Mouse (Mus musculus): ENCODE measurements around the gene Rhod. TPM values are rescaled to one million over a fixed set of nuclear protein-coding genes. Genes with fewer than 3 reads are reported as not detected.
A peak's percentile ranks its signal among the peaks of the same experiment; 100 is the strongest.
"Not testable (repeated sequence)": the region's sequence is repeated elsewhere in the genome, so short reads cannot be mapped to it uniquely, and the experiment has no call there.

Gene Rhod
- polyA plus RNA-seq, 1 experiment from 2014 or later, result 23.2 TPM

DNA sequence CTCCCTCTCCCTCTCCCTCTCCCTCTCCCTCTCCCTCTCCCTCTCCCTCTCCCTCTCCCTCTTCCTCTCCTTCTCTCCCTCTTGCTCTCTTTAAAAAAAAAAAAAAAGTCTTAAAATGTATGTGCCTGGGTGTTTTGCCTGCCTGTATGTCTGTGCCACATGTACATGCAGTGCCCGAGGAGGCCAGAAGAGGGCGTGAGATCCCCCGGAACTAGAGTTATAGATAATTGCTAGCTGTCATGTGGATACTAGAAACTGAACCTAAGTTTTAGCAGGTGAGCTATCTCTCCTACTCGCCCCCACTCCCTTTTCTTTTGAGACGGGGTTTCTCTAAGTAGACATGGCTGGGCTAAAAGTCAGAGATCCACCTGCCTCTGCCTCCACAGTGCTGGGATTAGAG, 29.1 kb upstream of the Rhod start:
- 0 out of 2 replicates have a peak, but pooled peaks cover 3% of the 10 kb centered on the region for H3K4me1 ChIP-seq
- DNase-seq (ENCODE audit: extremely low spot score, low spot score), result no peak
- H3K27ac ChIP-seq, result no peak overlapping the region
- H3K4me3 ChIP-seq, result no peak overlapping the region
- 40% methylated on average over 5 of the region's 5 CpGs for WGBS
- H3K27me3 ChIP-seq (ENCODE audit: poor library complexity, severe bottlenecking), result no peaks in the 10 kb centered on the region
- H3K9me3 ChIP-seq, result no peaks in the 10 kb centered on the region
- H3K36me3 ChIP-seq (replicated peaks), result no peaks in the 10 kb centered on the region

DNA sequence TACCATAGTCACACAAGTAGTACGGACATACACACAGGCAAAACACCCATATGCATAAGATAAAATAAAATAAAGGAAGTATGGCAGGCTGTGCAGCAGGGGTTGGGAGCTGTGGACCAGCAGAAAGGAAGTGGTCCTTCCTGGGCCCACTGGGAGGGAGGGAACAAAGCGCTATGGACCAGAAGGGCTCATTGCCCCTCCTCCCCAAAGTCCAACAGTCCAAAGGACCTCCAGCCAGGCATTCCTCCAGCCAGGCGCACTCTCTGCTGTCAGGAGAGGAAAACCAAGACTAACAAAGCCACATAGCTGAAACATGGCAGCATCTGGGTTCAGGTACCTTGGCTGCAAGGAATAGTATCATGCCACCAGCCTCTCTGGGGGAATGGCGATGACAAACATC, 25.4 kb upstream of the Rhod start:
- Histone ChIP-seq H3K4me1 (0 out of 2 replicates have a peak, but pooled peaks cover 3% of the 10 kb centered on the region), H3K27me3 (ENCODE audit: poor library complexity, severe bottlenecking) (no peaks in the 10 kb centered on the region), H3K4me3 (no peak overlapping the region), H3K27ac (no peak overlapping the region), H3K36me3 (replicated peaks) (no peaks in the 10 kb centered on the region), H3K9me3 (no peaks in the 10 kb centered on the region)
- 76% methylated on average over 4 of the region's 4 CpGs for WGBS
- DNase-seq (ENCODE audit: extremely low spot score, low spot score), result no peak

DNA sequence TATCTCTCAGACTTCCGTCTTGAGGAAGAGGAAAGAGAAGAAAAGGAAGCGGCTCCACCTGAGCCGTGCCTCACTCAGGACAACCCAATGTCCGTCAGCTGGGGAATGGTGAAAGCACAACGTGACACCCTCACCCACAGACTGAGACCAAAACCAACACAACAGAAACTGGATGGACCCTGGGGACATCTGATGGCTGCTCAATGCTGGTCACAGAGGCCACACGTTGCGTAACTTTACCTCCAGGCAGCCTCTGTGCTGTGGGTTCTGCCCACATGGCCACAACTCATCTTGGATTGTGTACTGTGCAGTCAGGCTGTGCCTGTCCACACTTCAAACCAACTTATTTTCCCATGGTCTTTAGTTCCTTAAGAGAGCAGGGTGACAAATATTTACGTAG, 22.7 kb upstream of the Rhod start:
- Histone ChIP-seq H3K9me3 (no peaks in the 10 kb centered on the region), H3K4me3 (no peak overlapping the region), H3K27ac (no peak overlapping the region), H3K36me3 (replicated peaks) (no peaks in the 10 kb centered on the region), H3K27me3 (ENCODE audit: poor library complexity, severe bottlenecking) (no peaks in the 10 kb centered on the region), H3K4me1 (0 out of 2 replicates have a peak, but pooled peaks cover 3% of the 10 kb centered on the region)
- 92% methylated on average over 8 of the region's 8 CpGs for WGBS
- no peak for DNase-seq (ENCODE audit: extremely low spot score, low spot score)

DNA sequence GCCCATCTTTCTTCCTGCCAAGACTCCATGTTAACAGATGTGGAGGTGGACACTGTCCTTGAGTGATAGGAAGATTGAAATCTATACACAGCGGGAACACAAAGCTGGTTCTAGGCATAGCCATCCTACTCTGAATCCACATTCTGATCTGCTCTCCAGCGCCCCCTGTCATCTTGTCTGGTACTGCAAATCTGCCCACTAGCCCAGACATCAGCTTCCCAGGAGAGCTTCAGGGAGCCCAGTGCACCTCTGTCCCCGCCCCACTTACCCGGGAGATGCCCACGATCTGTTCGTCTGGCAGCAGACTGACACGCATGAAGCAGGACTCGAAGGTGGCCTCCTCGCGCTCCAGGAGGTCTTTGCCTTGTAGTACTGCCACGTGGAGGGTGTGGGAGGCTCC, 17.0 kb upstream of the Rhod start:
- H3K4me3 ChIP-seq, result no peak overlapping the region
- peak; percentile 57 for DNase-seq (ENCODE audit: extremely low spot score, low spot score)
- WGBS, result 15% methylated on average over 11 of the region's 11 CpGs
- 0 out of 2 replicates have a peak overlapping the region, but pooled peaks have one; percentile 8 for H3K27ac ChIP-seq
- no peaks in the 10 kb centered on the region for H3K36me3 ChIP-seq (replicated peaks)
- H3K9me3 ChIP-seq, result no peaks in the 10 kb centered on the region
- peaks cover 31% of the 10 kb centered on the region for H3K4me1 ChIP-seq
- H3K27me3 ChIP-seq (ENCODE audit: poor library complexity, severe bottlenecking), result 0 out of 2 replicates have a peak, but pooled peaks cover 3% of the 10 kb centered on the region

DNA sequence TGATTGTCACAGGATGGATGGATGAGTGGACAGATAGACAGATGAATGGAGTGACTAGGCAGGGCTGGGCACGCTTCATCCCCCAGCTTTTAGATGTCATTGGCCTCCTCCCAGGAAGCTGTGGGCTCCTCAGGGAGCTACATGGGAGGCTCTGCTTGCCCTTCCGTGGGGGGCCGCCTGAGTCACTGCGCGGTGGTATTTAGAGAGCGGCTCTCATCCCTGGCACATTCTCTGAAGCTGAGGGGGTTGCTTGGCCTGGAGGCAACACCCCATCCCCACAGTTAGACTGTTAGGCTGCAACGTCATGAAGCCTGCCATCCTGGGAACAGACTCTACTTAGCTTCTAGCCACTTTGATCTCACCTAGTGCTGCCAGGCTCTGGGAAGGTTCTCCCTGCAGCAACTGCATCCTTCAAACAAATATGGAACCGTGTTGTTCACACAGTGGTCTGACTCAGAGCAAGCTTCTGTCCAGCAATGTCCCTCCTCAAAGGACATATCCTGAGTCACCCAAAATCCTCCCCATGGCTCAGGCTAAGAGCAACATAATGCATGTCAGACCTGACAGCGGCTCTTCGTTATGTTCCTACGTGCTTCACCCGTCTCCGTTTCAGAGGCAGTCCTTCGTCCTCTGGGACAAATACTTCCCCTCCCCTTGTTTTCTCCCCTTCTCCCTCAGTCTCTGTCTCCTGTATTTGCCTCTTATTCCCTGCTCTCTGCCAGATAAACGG, 16.0 kb upstream of the Rhod start:
- Histone ChIP-seq H3K9me3 (no peaks in the 10 kb centered on the region), H3K36me3 (replicated peaks) (no peaks in the 10 kb centered on the region), H3K4me3 (no peak overlapping the region), H3K27ac (no peak overlapping the region), H3K27me3 (ENCODE audit: poor library complexity, severe bottlenecking) (0 out of 2 replicates have a peak, but pooled peaks cover 3% of the 10 kb centered on the region), H3K4me1 (peaks cover 36% of the 10 kb centered on the region)
- WGBS, result 87% methylated on average over 15 of the region's 15 CpGs
- no peak for DNase-seq (ENCODE audit: extremely low spot score, low spot score)

DNA sequence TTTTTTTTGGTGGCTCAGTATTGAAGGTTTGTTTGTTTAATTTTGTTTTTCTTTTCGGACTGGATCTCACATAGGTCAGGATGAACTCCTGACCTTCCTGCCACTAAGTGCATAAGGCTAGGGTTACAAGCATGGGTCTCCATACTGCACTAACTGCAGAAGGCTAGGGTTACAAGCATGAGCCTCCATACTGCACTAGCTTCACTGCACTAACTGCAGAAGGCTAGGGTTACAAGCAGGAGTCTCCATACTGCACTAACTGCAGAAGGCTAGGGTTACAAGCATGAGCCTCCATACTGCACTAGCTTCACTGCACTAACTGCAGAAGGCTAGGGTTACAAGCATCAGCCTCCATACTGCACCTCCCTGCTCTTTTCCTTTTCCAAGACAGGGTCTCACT, 14.8 kb upstream of the Rhod start:
- not testable (repeated sequence) for DNase-seq (ENCODE audit: extremely low spot score, low spot score); H3K27me3 ChIP-seq (ENCODE audit: poor library complexity, severe bottlenecking); H3K36me3 ChIP-seq (replicated peaks); H3K27ac ChIP-seq; H3K4me3 ChIP-seq; H3K9me3 ChIP-seq
- WGBS, result 77% methylated on average over 1 of the region's 1 CpGs
- peaks cover 36% of the 10 kb centered on the region for H3K4me1 ChIP-seq

DNA sequence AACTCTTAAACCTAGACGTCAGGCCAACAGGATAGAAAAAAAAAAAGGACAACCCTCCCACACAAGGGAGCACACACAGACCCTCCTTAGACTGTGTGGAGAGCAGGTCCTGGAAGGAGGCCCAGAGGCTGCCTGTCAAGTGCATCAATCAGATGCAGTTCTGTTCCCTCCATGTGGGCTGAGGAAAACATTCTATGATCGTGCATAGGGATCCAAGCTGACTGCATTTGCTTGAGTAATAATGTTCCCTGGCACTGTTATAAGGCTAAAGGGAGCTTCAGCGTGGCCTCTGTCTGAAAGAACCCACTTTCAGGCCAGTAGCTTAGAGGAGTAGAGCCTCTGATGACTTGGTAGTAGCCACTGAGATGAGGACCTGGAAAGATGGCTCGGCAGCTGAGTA, 13.3 kb upstream of the Rhod start:
- Histone ChIP-seq H3K27ac (no peak overlapping the region), H3K9me3 (no peaks in the 10 kb centered on the region), H3K4me3 (no peak overlapping the region), H3K4me1 (peaks cover 36% of the 10 kb centered on the region), H3K36me3 (replicated peaks) (no peaks in the 10 kb centered on the region), H3K27me3 (ENCODE audit: poor library complexity, severe bottlenecking) (0 out of 2 replicates have a peak, but pooled peaks cover 3% of the 10 kb centered on the region)
- DNase-seq (ENCODE audit: extremely low spot score, low spot score), result no peak
- 55% methylated on average over 4 of the region's 4 CpGs for WGBS

DNA sequence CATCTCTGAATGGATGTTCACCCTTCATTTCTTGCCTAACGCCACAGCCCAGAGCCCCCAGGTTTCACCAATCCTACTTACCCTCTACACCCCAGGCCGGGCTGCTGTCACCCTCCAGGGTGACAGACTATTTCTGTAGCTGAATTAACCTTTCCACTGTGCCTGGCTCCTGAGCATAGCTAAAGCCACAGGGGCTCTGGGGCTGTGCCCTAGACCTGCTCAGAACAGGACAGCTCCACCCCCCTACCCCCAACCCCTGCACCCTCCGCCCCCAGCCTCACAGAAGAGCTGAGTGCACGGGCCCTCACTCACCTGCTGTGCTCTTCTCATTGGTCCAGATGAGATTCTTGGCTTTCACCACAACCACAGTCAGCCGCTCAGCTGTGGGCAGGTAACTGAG, 12.7 kb upstream of the Rhod start:
- Histone ChIP-seq H3K4me3 (no peak overlapping the region), H3K9me3 (no peaks in the 10 kb centered on the region), H3K4me1 (peaks cover 36% of the 10 kb centered on the region), H3K36me3 (replicated peaks) (no peaks in the 10 kb centered on the region), H3K27ac (no peak overlapping the region), H3K27me3 (ENCODE audit: poor library complexity, severe bottlenecking) (0 out of 2 replicates have a peak, but pooled peaks cover 3% of the 10 kb centered on the region)
- WGBS, result 14% methylated on average over 5 of the region's 5 CpGs
- DNase-seq (ENCODE audit: extremely low spot score, low spot score), result no peak

DNA sequence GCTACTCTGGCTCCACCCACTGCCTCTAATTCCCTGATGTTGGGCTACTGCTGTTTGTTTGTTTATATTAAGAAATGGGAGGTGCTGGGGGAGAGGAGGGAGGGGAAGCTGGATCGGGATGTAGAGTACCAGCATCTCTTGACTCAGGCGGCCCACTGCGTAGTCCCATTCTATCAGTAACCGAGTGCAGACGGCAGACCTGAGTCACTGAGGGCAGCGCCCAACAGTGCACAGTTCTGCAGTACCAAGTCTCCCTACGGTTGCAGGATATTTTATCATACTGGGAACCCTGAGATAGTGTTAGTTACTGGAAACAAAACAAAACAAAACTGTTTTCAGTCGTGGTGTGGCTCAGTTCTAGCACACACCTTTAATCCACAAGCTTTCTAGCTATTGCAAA, 11.9 kb upstream of the Rhod start:
- H3K4me3 ChIP-seq, result no peak overlapping the region
- H3K27me3 ChIP-seq (ENCODE audit: poor library complexity, severe bottlenecking), result no peaks in the 10 kb centered on the region
- no peaks in the 10 kb centered on the region for H3K36me3 ChIP-seq (replicated peaks)
- H3K4me1 ChIP-seq, result peaks cover 29% of the 10 kb centered on the region
- no peak for DNase-seq (ENCODE audit: extremely low spot score, low spot score)
- WGBS, result 62% methylated on average over 8 of the region's 8 CpGs
- no peak overlapping the region for H3K27ac ChIP-seq
- no peaks in the 10 kb centered on the region for H3K9me3 ChIP-seq

DNA sequence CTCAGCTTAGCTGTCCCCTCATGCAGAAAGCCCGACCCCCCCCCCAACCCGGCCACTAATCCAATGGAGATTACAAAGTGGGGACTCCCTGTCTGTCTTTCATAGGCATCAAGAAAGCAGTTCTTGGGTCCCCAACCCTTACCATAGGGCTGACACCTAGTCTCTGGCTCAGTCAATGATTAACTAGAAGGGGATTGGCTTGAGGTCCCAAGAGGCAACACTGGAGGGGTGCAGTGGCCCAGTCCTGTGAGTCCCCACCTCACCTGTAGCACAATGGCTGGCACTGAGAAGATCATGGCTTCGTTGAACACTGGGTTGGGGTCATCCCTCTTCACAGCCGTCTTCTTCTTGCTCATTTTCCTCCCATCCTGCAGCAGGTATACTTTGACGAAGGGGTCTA, 11.4 kb upstream of the Rhod start:
- H3K27me3 ChIP-seq (ENCODE audit: poor library complexity, severe bottlenecking), result no peaks in the 10 kb centered on the region
- no peak overlapping the region for H3K27ac ChIP-seq
- H3K4me1 ChIP-seq, result peaks cover 27% of the 10 kb centered on the region
- no peaks in the 10 kb centered on the region for H3K36me3 ChIP-seq (replicated peaks)
- no peak overlapping the region for H3K4me3 ChIP-seq
- H3K9me3 ChIP-seq, result no peaks in the 10 kb centered on the region
- no peak for DNase-seq (ENCODE audit: extremely low spot score, low spot score)
- WGBS, result 58% methylated on average over 5 of the region's 5 CpGs

DNA sequence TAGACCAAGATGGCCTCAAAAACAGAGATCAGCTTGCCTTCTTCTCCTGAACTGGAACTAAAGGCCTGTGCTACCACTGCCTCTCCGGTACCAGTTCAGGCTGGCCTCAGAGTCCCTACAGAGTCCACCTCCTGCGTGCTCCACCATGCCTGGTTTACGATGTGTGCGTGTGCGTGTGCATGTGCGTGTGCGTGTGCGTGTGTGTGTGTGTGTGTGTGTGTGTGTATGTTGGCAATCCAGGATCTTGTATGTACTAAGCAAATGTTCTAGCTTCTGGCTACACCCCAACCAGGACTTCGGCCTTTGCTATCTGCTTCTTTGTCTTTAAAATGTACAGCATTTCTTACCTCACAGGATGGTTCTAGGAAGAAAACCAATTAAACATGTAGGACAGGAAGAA, 10.0 kb upstream of the Rhod start:
- DNase-seq (ENCODE audit: extremely low spot score, low spot score), result no peak
- H3K9me3 ChIP-seq, result no peaks in the 10 kb centered on the region
- H3K27me3 ChIP-seq (ENCODE audit: poor library complexity, severe bottlenecking), result no peaks in the 10 kb centered on the region
- 91% methylated on average over 9 of the region's 9 CpGs for WGBS
- no peak overlapping the region for H3K27ac ChIP-seq
- no peaks in the 10 kb centered on the region for H3K36me3 ChIP-seq (replicated peaks)
- H3K4me3 ChIP-seq, result no peak overlapping the region
- peaks cover 23% of the 10 kb centered on the region for H3K4me1 ChIP-seq

DNA sequence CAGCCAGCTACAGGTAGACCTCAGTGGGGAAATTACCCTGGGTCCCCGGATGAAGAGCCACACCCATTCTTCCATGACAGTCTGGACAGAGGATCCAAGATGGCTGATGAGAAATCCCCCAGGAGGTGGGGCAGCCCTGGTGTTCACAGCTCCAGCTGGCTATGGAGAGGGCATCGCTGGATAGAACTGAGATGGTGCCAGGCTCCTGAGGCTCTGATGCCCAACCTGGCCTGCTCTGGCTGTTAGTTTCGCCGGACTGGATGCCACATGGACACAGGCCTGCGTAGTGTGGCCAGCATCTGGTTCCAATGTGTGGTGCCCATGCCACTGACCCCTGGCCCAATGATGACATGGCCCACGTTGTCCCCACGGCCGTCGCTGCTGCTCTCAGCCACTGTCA, 8.2 kb upstream of the Rhod start:
- whole genome bisulfite sequencing, result 86% methylated on average over 9 of the region's 9 CpGs
- Histone ChIP-seq H3K27ac (no peak overlapping the region), H3K36me3 (replicated peaks) (no peaks in the 10 kb centered on the region), H3K9me3 (no peaks in the 10 kb centered on the region), H3K4me1 (peaks cover 17% of the 10 kb centered on the region), H3K4me3 (no peak overlapping the region), H3K27me3 (ENCODE audit: poor library complexity, severe bottlenecking) (no peaks in the 10 kb centered on the region)
- no peak for DNase-seq (ENCODE audit: extremely low spot score, low spot score)

DNA sequence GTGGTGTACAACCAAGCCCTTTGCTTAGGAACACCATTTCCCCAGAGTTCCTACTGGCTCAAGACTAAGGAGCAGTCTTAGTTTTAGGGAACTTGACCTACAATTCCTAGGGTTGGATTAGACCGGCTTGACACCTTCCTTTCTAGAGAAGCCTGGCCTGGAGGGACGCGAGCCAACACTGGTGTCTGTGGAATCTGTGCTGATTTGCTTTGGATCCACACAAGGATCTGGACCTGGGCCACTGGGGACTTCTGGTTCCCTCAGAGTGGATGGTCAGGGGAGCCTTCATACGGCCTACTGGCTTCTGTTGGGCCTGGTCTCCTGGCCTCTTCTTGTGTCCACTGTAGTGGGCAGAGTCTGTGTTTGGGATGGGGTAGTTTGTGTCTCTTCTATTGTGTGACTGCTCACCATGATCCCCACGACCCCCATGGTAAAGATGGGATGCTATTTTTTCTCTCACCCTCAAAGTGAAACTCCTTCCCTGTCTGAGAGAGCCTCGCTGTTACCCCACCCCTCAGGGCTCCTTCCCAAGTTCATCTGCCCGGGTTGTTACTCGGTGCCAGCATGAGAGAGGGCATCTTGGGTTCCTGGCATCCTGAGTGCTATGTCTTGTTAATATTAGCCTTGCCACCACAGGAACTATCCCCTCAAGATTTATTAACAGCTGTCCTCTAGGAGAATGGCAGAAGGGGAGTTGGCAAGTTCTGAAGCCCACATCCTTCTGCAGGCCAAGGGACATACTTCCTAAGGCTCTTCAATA, 7.6 kb upstream of the Rhod start:
- H3K4me1 ChIP-seq, result peaks cover 16% of the 10 kb centered on the region
- no peaks in the 10 kb centered on the region for H3K27me3 ChIP-seq (ENCODE audit: poor library complexity, severe bottlenecking)
- no peak overlapping the region for H3K4me3 ChIP-seq
- no peaks in the 10 kb centered on the region for H3K9me3 ChIP-seq
- no peaks in the 10 kb centered on the region for H3K36me3 ChIP-seq (replicated peaks)
- 87% methylated on average over 8 of the region's 8 CpGs for WGBS
- H3K27ac ChIP-seq, result no peak overlapping the region
- no peak for DNase-seq (ENCODE audit: extremely low spot score, low spot score)
